Mouse (Mus musculus) hindbrain, embryonic 13.5 days (tissue): ENCODE data around the gene Vdac2. TPM values are rescaled to one million over a fixed set of nuclear protein-coding genes. Genes with fewer than 3 reads are reported as not detected.
A peak's percentile ranks its signal among the peaks of the same experiment; 100 is the strongest.

Experiments used
- ATAC-seq: fragments of 200-750 bp; cut with Nextera tagmentation; 2 replicates; pipeline ENCODE4 v1.8.0; 2017; ENCODE audit warnings: moderate TSS enrichment; ENCODE audit not compliant: low FRiP score
- H3K27ac ChIP-seq: fragments of 300-500 bp; sonication (generic); 2 replicates; pipeline ENCODE4 v1.5.1; 2015; ENCODE audit warnings: inconsistent platforms, mild to moderate bottlenecking, moderate library complexity
- H3K27me3 ChIP-seq: fragments of 300-500 bp; sonication (generic); 2 replicates; pipeline ENCODE4 v1.6.1; 2015; ENCODE audit warnings: mild to moderate bottlenecking, inconsistent platforms
- H3K36me3 ChIP-seq: fragments of 300-500 bp; sonication (generic); 2 replicates; pipeline ENCODE4 v1.6.1; 2015; ENCODE audit warnings: mild to moderate bottlenecking, inconsistent platforms
- H3K4me1 ChIP-seq: fragments of 300-500 bp; sonication (generic); replicated peaks from 2 replicates; pipeline ENCODE4 v1.6.1; 2015; ENCODE audit warnings: inconsistent platforms
- H3K4me2 ChIP-seq: fragments of 300-500 bp; sonication (generic); 2 replicates; pipeline ENCODE4 v1.6.1; 2015; ENCODE audit warnings: inconsistent platforms, mild to moderate bottlenecking, moderate library complexity
- H3K4me3 ChIP-seq: fragments of 300-500 bp; sonication (generic); 2 replicates; pipeline ENCODE4 v1.5.1; 2015; ENCODE audit warnings: mild to moderate bottlenecking, inconsistent platforms
- H3K9ac ChIP-seq: fragments of 300-500 bp; sonication (generic); 2 replicates; pipeline ENCODE4 v1.6.1; 2015; ENCODE audit warnings: mild to moderate bottlenecking, inconsistent platforms
- H3K9me3 ChIP-seq: fragments of 300-500 bp; sonication (generic); 2 replicates; pipeline ENCODE4 v1.6.1; 2016; ENCODE audit warnings: inconsistent platforms
- WGBS: fragments of 180-500 bp; shearing (Covaris S2); methylation state at CpG from one replicate; pipeline ENCODE4 v1.1.7; 2015; 5-methylcytosine and 5-hydroxymethylcytosine counted together
- polyA plus RNA-seq: library from polyadenylated mRNA; unstranded; fragments of >200 nt; fragmentation: Nextera tagmentation; extraction: Ambion mirVana; gene quantifications from 2 replicates; pipeline ENCODE4 v1.2.1, GENCODE M21; 2015

Gene Vdac2
- polyA plus RNA-seq, 1 experiment from 2014 or later, result 250 TPM

DNA sequence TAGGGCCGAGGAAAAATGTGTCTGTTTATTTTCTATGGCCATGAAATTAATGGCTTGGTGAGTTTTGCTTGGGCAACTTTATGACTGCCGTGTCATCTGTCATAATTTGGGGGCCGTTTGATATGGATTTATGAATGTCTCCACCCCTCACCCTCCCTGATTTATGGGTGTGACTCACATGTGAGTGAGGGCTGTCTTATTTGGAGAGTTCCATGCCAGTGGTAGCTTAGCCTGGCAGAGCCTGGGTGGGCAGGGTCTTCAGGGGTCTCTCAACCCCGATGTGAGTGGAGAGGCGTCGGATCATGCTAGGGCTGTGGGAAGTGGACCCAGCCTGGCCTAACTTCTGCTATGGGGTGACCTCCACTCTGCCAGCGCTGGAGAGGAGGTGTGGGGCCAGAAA lies 41.8 kb downstream of the Vdac2 start:
- Histone ChIP-seq H3K4me3 (no peak overlapping the region), H3K27me3 (0 out of 2 replicates have a peak, but pooled peaks cover 3% of the 10 kb centered on the region), H3K4me2 (no peak overlapping the region), H3K9me3 (no peaks in the 10 kb centered on the region), H3K27ac (no peak overlapping the region), H3K4me1 (no peaks in the 10 kb centered on the region), H3K36me3 (no peaks in the 10 kb centered on the region), H3K9ac (no peak overlapping the region)
- no peak for ATAC-seq
- 78% methylated on average over 7 of the region's 7 CpGs for WGBS

DNA sequence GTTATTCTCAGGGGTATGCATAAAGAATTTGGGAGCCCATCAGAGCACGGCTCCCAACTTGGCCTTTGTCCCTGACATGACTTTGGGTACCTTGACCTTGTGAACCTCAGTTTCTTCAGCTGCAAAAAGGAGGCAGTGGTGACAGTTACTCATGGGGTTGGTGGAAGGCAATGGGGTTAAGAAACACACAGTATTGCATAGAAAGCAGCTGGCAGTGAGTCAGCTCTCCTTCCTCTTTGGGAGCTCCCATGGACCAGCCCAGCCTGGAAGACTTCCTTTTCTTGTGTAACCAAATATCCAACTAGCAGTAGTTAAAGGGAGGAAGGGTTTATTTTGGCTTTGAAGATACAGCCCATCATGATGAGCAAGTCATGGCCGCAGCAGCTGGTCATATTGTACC lies 65.4 kb downstream of the Vdac2 start:
- Histone ChIP-seq H3K27me3 (peaks cover 8% of the 10 kb centered on the region; the same call in 1 of the 2 replicates), H3K36me3 (no peaks in the 10 kb centered on the region), H3K4me1 (peaks cover 13% of the 10 kb centered on the region), H3K9ac (no peak overlapping the region), H3K4me2 (no peak overlapping the region), H3K9me3 (no peaks in the 10 kb centered on the region), H3K4me3 (no peak overlapping the region), H3K27ac (no peak overlapping the region)
- 84% methylated on average over 2 of the region's 2 CpGs for WGBS
- no peak for ATAC-seq

DNA sequence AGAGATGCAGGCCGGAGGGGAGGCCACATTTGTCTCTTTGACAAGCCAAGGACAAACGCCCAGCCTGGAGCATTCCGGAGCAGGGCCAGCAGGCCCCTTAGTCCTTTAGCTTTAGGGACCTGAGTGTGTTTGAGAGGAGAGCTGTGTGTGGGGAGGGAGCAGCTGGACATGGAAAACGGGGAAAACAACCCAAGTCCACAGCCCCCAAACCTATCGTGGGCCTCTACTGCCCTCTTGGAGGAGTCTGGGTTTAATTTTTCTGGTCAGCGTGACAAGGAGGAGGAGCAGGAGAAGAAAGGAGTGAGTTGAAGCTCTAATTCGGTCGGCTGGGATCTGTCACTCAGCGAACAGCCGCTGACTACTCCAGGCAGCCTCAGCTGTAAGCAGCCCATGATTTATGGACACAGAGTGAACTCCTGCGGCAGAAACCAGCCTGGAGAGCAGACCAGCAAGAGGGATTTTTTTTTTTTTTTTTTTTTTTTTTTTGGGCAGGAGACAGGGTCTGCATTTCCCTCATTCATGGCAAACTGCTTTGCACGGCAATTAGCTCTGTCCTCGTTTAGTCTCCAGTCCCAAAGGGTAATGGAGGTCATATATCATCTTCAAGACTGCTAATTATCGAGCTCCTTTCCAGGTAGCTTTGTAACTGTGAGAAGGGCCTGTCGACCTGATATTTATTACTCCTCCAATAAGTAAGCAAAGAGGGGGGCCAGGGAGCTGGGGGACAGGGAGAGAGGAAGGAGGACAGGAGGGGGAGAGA lies 66.7 kb downstream of the Vdac2 start:
- H3K9ac ChIP-seq, result peak overlapping the region; percentile 30; the same call in 1 of the 2 replicates
- H3K27me3 ChIP-seq, result peaks cover 8% of the 10 kb centered on the region; the same call in 1 of the 2 replicates
- peaks cover 13% of the 10 kb centered on the region for H3K4me1 ChIP-seq
- ATAC-seq, result peak; percentile 89
- H3K4me2 ChIP-seq, result peak overlapping the region; percentile 16; the same call in 1 of the 2 replicates
- WGBS, result 12% methylated on average over 15 of the region's 15 CpGs
- H3K9me3 ChIP-seq, result no peaks in the 10 kb centered on the region
- H3K36me3 ChIP-seq, result no peaks in the 10 kb centered on the region
- peak overlapping the region; percentile 71 for H3K27ac ChIP-seq
- H3K4me3 ChIP-seq, result no peak overlapping the region

DNA sequence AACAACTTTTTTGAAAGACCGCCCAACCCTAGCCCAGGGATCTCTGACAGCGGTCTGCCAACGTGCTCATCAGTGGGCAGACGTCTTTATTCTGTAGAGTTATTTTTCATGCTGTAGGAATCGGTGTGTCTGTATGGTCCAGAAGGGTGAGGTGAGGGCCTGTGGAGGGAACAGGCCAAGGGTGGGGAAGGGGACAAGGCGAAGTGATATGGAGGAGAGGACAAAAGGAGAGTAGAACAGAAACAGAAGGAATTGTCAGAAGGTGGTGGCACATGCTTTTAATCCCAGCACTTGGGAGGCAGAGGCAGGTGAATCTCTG lies 67.3 kb downstream of the Vdac2 start:
- no peaks in the 10 kb centered on the region for H3K36me3 ChIP-seq
- peaks cover 8% of the 10 kb centered on the region; the same call in 1 of the 2 replicates for H3K27me3 ChIP-seq
- H3K4me1 ChIP-seq, result peaks cover 13% of the 10 kb centered on the region
- H3K9me3 ChIP-seq, result no peaks in the 10 kb centered on the region
- WGBS, result 31% methylated on average over 6 of the region's 6 CpGs
- no peak overlapping the region for H3K27ac ChIP-seq
- no peak overlapping the region for H3K4me2 ChIP-seq
- H3K9ac ChIP-seq, result no peak overlapping the region
- ATAC-seq, result peak; percentile 28; the same call in 1 of the 2 replicates
- H3K4me3 ChIP-seq, result no peak overlapping the region

Other genes with a start within 250 kb of the Vdac2 start
- 0.14 TPM in 1 of 2 replicates, not detected in the other for gene Dupd1, start 110.7 kb upstream of the Vdac2 start, polyA plus RNA-seq
- 18.2 and 18.6 TPM in 2 replicates for gene Samd8, start 74.7 kb upstream of the Vdac2 start, polyA plus RNA-seq
- not detected in 2 replicates for gene Dusp13, start 74.1 kb upstream of the Vdac2 start, polyA plus RNA-seq
- gene Comtd1, start 23.7 kb downstream of the Vdac2 start, polyA plus RNA-seq, result 34.2 TPM in 2 replicates
- gene Zfp503, start 164.4 kb downstream of the Vdac2 start, polyA plus RNA-seq, result 16.1 and 16.8 TPM in 2 replicates
- gene Lrmda, start 194.5 kb downstream of the Vdac2 start, polyA plus RNA-seq, result 0.16 TPM in 1 of 2 replicates, not detected in the other